Mouse (Mus musculus) midbrain, embryonic 14.5 days (tissue): ENCODE measurements at regions not wholly inside any gene's neighbourhood (a gene's known extent, or its start where the extent isn't known, plus 50 kb on each side); places are given as distances from the start of the nearest gene placed in this dataset. TPM values are rescaled to one million over a fixed set of nuclear protein-coding genes. Genes with fewer than 3 reads are reported as not detected.

Source experiments
- ATAC-seq: fragments of 200-750 bp; cut with Nextera tagmentation; 2 replicates; pipeline ENCODE4 v1.8.0; 2017; ENCODE audit warnings: moderate number of reproducible peaks, moderate library complexity; ENCODE audit not compliant: low FRiP score, low TSS enrichment
- DNase-seq: peaks from one replicate; pipeline ENCODE4 v3.0.0-alpha.2; 2015
- H3K27ac ChIP-seq: fragments of 300-500 bp; sonication (generic); replicated peaks from 2 replicates; pipeline ENCODE4 v1.5.1; 2014; ENCODE audit warnings: mild to moderate bottlenecking, low read depth, low read length, moderate library complexity
- H3K27me3 ChIP-seq: fragments of 300-500 bp; sonication (generic); 2 replicates; pipeline ENCODE4 v1.6.1; 2014; ENCODE audit warnings: low read length, control low read depth, mixed read lengths; ENCODE audit not compliant: control insufficient read depth, insufficient read depth
- H3K36me3 ChIP-seq: fragments of 300-500 bp; sonication (generic); 2 replicates; pipeline ENCODE4 v1.6.1; 2014; ENCODE audit warnings: low read length, control low read depth; ENCODE audit not compliant: control insufficient read depth, insufficient read depth
- H3K4me1 ChIP-seq: fragments of 300-500 bp; sonication (generic); 2 replicates; pipeline ENCODE4 v1.6.1; 2014; ENCODE audit warnings: mild to moderate bottlenecking, antibody characterized with exemption, low read length, control low read depth; ENCODE audit not compliant: control insufficient read depth, insufficient read depth
- H3K4me2 ChIP-seq: fragments of 300-500 bp; sonication (generic); 2 replicates; pipeline ENCODE4 v1.6.1; 2014; ENCODE audit warnings: mild to moderate bottlenecking, low read length, moderate library complexity
- H3K4me3 ChIP-seq: fragments of 300-500 bp; sonication (generic); replicated peaks from 2 replicates; pipeline ENCODE4 v1.5.1; 2014; ENCODE audit warnings: low read depth, low read length
- H3K9ac ChIP-seq: fragments of 300-500 bp; sonication (generic); replicated peaks from 2 replicates; pipeline ENCODE4 v1.6.1; 2014; ENCODE audit warnings: mild to moderate bottlenecking, low read length, moderate library complexity
- H3K9me3 ChIP-seq: fragments of 300-500 bp; sonication (generic); 2 replicates; pipeline ENCODE4 v1.6.1; 2016; ENCODE audit warnings: low read length, control low read depth, mixed read lengths; ENCODE audit not compliant: control insufficient read depth
- microRNA-seq: library from miRNA; unstranded; fragments of <30 nt; microRNA quantifications from one replicate; pipeline ENCODE4, GENCODE M21; 2016

DNA sequence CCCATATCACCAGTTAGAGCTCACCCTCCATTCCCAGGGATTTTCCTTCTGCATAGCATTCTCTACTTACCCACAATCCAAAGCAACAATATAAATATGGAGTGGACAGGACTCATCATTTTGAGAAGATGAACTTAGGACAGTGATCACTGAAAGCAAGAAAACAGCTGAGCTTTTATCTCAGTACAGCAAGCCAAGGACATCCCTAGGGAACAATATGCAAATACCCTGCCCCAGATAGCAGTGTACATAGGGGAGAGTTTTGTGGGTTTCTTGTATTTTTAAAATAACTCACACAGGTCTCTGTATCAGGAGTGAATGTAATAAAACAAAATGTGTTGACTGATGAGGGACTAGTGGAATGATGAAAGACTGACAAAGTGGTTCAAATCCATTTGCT, 780.5 kb downstream of the Rpia start:
- H3K4me1 ChIP-seq = no peaks in the 10 kb centered on the region
- no peaks in the 10 kb centered on the region for H3K27me3 ChIP-seq
- no peak overlapping the region for H3K9ac ChIP-seq
- no peak overlapping the region for H3K4me3 ChIP-seq
- DNase-seq (no peak), ATAC-seq (no peak)
- no peaks in the 10 kb centered on the region for H3K9me3 ChIP-seq
- no peak overlapping the region for H3K4me2 ChIP-seq
- no peak overlapping the region for H3K27ac ChIP-seq
- H3K36me3 ChIP-seq = no peaks in the 10 kb centered on the region

Small RNAs in the stretch of these regions (microRNA-seq; reads per million reads assigned to microRNA genes)
- gene Gm23694 (not detected), gene Gm24096 (not detected)
